Mouse (Mus musculus) megakaryocyte, embryonic 14.5 days (primary cell): ENCODE measurements around the gene Gpbar1. TPM values are rescaled to one million over a fixed set of nuclear protein-coding genes. Genes with fewer than 3 reads are reported as not detected.

Experiments used
- H3K27me3 ChIP-seq: replicated peaks from 2 replicates; pipeline ENCODE3; 2012; ENCODE audit warnings: inconsistent platforms
- H3K36me3 ChIP-seq: replicated peaks from 2 replicates; pipeline ENCODE3; 2012; ENCODE audit warnings: low read length, inconsistent platforms, mixed read lengths
- H3K4me1 ChIP-seq: 2 replicates; pipeline ENCODE4 v1.6.1; 2012; ENCODE audit warnings: inconsistent platforms
- H3K4me3 ChIP-seq: replicated peaks from 2 replicates; pipeline ENCODE3; 2012; ENCODE audit warnings: moderate library complexity, mild to moderate bottlenecking, inconsistent platforms
- H3K9me3 ChIP-seq: 2 replicates; pipeline ENCODE4 v1.6.1; 2012; ENCODE audit warnings: inconsistent platforms
- FLI1 ChIP-seq: IDR thresholded peaks from 2 replicates; pipeline ENCODE4 v1.6.1; 2012; ENCODE audit warnings: low read length, inconsistent platforms, mixed read lengths
- GATA1 ChIP-seq: IDR thresholded peaks from 3 replicates; pipeline ENCODE4 v1.6.1; 2012; ENCODE audit warnings: mixed read lengths, low read length, inconsistent platforms, borderline replicate concordance
- polyA plus RNA-seq: library from polyadenylated mRNA; stranded (reverse); fragments of >175 nt; gene quantifications from 2 replicates; pipeline ENCODE4 v1.2.3, GENCODE M21; 2012; ENCODE audit warnings: low replicate concordance; ENCODE audit not compliant: insufficient read depth

Gpbar1 gene
- 0.28 TPM in 1 of 2 replicates, not detected in the other for polyA plus RNA-seq

- peaks cover 30% of the 10 kb centered on the region for H3K27me3 ChIP-seq
- peaks cover 47% of the 10 kb centered on the region for H3K36me3 ChIP-seq
- H3K4me3 ChIP-seq = no peak within 1 kb of the TSS
- no peak for TF ChIP-seq FLI1
- TF ChIP-seq GATA1 = no peak
- H3K4me1 ChIP-seq = peaks cover 89% of the 10 kb centered on the region
- no peaks in the 10 kb centered on the region for H3K9me3 ChIP-seq
These were observed at the start of gene Gpbar1 for GRCm38 (mm10) chr1:74278538-74278937. TSS of gene Gpbar1 (plus strand) at chr1:74278550.

GRCm38 (mm10) chr1:74229942-74230341 lies 48.4 kb upstream of the Gpbar1 start:
- TF ChIP-seq FLI1 (no peak), GATA1 (no peak)

GRCm38 (mm10) chr1:74230992-74231391 lies 47.4 kb upstream of the Gpbar1 start:
- no peaks in the 10 kb centered on the region for H3K27me3 ChIP-seq
- no peak overlapping the region for H3K4me3 ChIP-seq
- TF ChIP-seq GATA1 = no peak
- no peak for TF ChIP-seq FLI1

More at GRCm38 (mm10) chr1:74229942-74230341, 48.4 kb upstream of the Gpbar1 start:
- Histone ChIP-seq H3K4me3 (no peak overlapping the region), H3K27me3 (no peaks in the 10 kb centered on the region), H3K4me1 (peaks cover 44% of the 10 kb centered on the region), H3K9me3 (no peaks in the 10 kb centered on the region), H3K36me3 (peaks cover 2% of the 10 kb centered on the region)

GRCm38 (mm10) chr1:74235938-74236589 lies 42.3 kb upstream of the Gpbar1 start, which contains the start of gene Arpc2:
TSS of gene Arpc2 (plus strand) at chr1:74236084.
- TF ChIP-seq FLI1 (peak; percentile 97), GATA1 (no peak)
- peaks cover 56% of the 10 kb centered on the region for H3K4me1 ChIP-seq
- peaks cover 26% of the 10 kb centered on the region for H3K36me3 ChIP-seq
- H3K27me3 ChIP-seq = no peaks in the 10 kb centered on the region
- H3K9me3 ChIP-seq = no peaks in the 10 kb centered on the region
- peak within 1 kb of the TSS; percentile 100 for H3K4me3 ChIP-seq

More at GRCm38 (mm10) chr1:74230992-74231391, 47.4 kb upstream of the Gpbar1 start:
- Histone ChIP-seq H3K9me3 (no peaks in the 10 kb centered on the region), H3K36me3 (peaks cover 2% of the 10 kb centered on the region), H3K4me1 (peaks cover 52% of the 10 kb centered on the region)

GRCm38 (mm10) chr1:74236590-74237317 lies 41.6 kb upstream of the Gpbar1 start:
- TF ChIP-seq GATA1 = no peak
- TF ChIP-seq FLI1 = no peak
- Histone ChIP-seq H3K4me1 (peaks cover 52% of the 10 kb centered on the region), H3K36me3 (peaks cover 28% of the 10 kb centered on the region), H3K4me3 (peak overlapping the region; percentile 100), H3K9me3 (no peaks in the 10 kb centered on the region), H3K27me3 (no peaks in the 10 kb centered on the region)

GRCm38 (mm10) chr1:74237671-74238070 lies 40.7 kb upstream of the Gpbar1 start:
- Histone ChIP-seq H3K27me3 (no peaks in the 10 kb centered on the region), H3K36me3 (peaks cover 37% of the 10 kb centered on the region), H3K9me3 (no peaks in the 10 kb centered on the region), H3K4me3 (peak overlapping the region; percentile 100), H3K4me1 (peaks cover 56% of the 10 kb centered on the region)
- TF ChIP-seq FLI1 = no peak

- H3K36me3 ChIP-seq = peaks cover 42% of the 10 kb centered on the region
- TF ChIP-seq FLI1 = no peak
- no peak for TF ChIP-seq GATA1
- H3K27me3 ChIP-seq = no peaks in the 10 kb centered on the region
- H3K4me3 ChIP-seq = peak overlapping the region; percentile 100
- H3K4me1 ChIP-seq = peaks cover 61% of the 10 kb centered on the region
- no peaks in the 10 kb centered on the region for H3K9me3 ChIP-seq
These were observed 40.2 kb upstream of the Gpbar1 start for GRCm38 (mm10) chr1:74238136-74238535.

GRCm38 (mm10) chr1:74239162-74239561 lies 39.2 kb upstream of the Gpbar1 start:
- TF ChIP-seq GATA1 (no peak), FLI1 (no peak)
- Histone ChIP-seq H3K4me3 (peak overlapping the region; percentile 100), H3K4me1 (peaks cover 70% of the 10 kb centered on the region), H3K36me3 (peaks cover 49% of the 10 kb centered on the region), H3K27me3 (no peaks in the 10 kb centered on the region), H3K9me3 (no peaks in the 10 kb centered on the region)

- TF ChIP-seq GATA1 (no peak), FLI1 (no peak)
- Histone ChIP-seq H3K36me3 (peaks cover 52% of the 10 kb centered on the region), H3K4me1 (peaks cover 70% of the 10 kb centered on the region), H3K4me3 (peak overlapping the region; percentile 100), H3K27me3 (no peaks in the 10 kb centered on the region), H3K9me3 (no peaks in the 10 kb centered on the region)
These were observed 38.7 kb upstream of the Gpbar1 start for GRCm38 (mm10) chr1:74239618-74240017.

- peak overlapping the region; percentile 100 for H3K4me3 ChIP-seq
- TF ChIP-seq FLI1 (no peak), GATA1 (no peak)
- peaks cover 70% of the 10 kb centered on the region for H3K4me1 ChIP-seq
- H3K27me3 ChIP-seq = no peaks in the 10 kb centered on the region
- H3K36me3 ChIP-seq = peaks cover 59% of the 10 kb centered on the region
- H3K9me3 ChIP-seq = no peaks in the 10 kb centered on the region
These were observed 38.0 kb upstream of the Gpbar1 start for GRCm38 (mm10) chr1:74240311-74240710.
